Mouse (Mus musculus): ENCODE measurements around the gene Kcnn3.

GRCm38 (mm10) chr3:89591461-89591860 is 71.5 kb downstream of the Kcnn3 start:
- TF ChIP-seq CTCF (conservative IDR thresholded peaks at IDR 0.05; ENCODE audit: insufficient read depth, insufficient read length, low read depth, low read length): no peak
- no peak for TF ChIP-seq POLR2A (IDR thresholded peaks at IDR 0.05; ENCODE audit: low read depth, low read length)

Data from kidney, adult 2 months (tissue).